Mouse (Mus musculus) R1 (cell line): ENCODE results near the gene Mfng.

Experiments
- DNase-seq: peaks from one replicate; pipeline ENCODE4 v3.0.0-alpha.2; 2018; ENCODE audit warnings: low read depth, low spot score

The Mfng gene

DNA sequence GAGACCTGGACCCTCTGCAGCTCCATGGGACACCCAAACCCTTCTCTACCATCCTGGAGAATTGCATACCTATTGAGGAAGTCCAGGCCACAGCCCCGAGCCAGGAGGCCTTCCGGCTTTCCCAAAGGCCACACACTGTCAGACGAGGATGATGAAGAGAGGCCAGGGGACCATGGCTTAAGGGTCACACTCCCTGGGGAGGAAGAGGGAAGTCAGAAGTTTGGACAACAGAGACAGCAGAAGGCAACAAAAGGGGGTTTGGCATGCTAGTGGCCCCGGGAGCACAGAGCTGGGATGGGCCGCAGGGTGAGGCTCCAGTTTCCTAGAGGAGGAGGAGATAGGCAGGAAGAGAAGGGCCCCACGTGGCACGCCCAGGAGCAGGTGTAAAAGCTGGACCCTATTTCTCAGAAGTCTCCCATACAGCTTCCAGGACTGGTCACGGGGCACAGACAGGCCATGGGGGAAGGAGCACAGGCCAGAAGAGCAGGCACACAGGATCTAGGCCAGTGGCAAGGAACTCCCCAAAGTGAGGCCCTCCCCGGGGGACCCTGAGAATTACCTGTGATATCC, 14.1 kb upstream of the Mfng start:
- DNase-seq: no peak

DNA sequence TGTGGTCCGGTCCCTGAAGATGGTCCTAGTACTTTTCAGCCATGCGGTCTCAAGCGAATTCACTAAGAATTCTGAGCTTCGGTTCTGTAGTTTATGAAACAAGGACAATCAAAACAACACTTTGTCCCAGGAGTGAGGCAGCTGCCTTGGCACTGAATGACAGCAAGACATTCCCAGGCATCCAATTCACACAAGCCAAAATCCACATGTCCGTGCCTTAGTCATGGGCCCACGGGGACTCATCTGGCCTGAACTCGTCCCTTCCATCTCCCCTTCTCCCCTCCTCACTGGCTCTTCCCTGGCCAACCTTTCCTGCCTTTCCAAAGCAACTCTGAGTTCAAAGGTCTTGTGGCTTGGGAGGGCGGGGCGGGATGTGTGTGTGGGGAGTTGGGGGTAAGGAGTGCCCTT, 13.1 kb upstream of the Mfng start:
- no peak for DNase-seq

DNA sequence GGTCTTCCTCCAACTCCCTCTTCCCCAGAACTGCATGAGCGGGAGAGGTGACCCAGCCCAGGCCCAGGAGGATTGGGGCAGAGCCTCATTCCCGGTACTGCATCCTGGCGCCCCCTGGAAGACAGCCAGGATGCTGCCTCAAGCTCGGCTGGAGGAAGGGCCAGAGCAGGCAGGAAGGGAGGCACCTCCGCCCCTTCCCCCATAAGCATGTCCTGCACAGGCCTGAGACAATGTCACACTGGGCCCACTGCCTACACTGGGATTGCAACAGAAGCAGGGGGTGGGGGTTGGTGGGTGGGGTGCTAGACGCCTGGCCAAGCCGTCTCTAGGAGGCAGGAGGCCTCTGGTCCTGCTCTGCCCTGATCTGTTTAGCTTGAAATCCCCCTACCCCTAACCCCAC, 12.7 kb upstream of the Mfng start:
- DNase-seq: no peak

DNA sequence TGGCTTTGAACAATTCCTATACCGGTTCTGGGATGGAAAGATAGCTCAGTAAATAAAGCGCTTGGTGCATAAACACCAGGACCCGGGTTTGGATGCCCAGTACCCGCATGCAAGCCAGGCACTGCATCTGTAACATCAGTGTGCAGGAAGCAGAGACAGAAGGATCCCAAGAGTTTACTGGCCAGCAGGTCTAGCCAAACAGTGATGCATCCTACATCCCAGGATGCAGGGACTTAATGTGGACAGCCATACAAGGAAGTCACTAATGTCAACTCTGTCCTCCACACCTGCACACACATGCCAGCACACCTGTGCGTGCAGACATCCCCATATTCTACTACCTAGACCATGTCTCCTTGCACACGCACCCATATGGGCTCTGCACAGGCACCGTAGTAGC, 12.0 kb upstream of the Mfng start:
- DNase-seq: no peak

DNA sequence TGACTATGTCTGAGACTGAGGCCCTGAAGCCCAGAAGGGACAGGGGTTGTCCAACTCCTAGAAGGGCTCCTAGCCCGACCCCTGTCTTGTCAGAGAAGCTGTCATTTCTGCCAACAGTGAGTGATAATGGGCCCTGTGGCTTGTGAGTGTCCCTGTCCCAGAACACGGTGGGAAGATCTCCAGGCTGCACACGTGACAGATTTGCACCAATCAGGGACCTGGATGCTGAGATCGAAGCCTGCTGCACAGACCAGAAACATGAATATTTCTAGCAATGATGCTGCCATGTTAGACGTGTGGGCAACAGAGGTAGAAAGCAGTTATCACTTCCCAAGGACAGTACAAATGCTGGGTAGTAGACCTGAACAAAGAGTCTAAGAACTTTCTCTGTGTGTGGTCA, 11.2 kb upstream of the Mfng start:
- DNase-seq: no peak

DNA sequence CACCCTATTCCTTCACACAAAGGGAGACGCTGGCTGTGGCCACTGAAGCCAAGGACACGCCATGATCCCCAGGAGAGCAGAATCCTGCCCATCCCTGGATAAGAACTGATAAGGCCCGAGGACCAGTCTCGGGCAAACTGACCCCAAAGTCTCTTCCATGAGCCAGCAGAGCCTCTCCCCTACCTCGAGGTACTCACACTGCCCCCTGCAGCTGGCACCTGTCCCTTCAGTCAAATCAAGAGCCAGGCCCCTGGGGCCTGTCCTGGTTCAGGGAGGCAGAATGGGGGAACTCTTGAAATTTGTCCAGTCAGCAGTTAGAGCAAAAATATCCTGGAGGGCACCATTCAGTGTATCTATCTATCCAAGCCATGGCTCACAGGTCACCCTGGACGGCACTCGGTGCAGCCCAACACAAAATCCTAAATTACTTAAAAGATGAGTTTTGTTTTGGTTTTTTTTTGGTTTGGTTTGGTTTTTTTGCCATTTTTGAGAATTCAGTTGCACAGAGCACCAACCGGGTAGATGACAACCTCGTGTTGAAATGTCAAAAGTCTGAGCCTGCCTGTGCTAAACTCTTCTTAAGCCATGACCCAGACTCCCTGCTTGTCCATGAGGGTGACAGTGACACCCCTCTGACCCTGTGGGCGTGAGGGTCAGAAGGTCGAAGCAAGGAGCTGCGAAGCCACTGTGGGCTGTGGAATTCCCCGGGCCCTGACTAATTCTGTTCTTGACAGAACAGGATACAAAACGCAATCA, 9.3 kb upstream of the Mfng start:
- DNase-seq: no peak

DNA sequence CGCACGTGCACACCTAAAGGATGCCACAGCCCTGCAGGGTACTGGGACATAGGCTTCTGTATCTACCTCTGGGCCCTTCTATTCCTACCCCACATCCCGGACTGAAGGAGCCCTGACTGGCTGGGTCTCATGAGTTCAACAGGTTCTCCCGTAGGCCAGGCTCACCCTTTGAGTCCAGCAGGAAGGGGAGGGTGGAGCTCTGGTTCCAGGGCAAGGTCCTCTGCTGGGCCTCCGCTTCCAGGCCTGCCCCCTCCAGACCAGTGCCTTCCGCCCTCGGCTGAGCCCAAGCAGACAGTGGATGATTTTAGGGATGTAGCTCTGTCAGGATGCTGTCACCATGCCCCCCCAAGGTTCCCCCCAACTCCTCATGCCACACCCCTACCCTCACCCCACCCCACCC, 7.6 kb upstream of the Mfng start:
- DNase-seq: no peak

DNA sequence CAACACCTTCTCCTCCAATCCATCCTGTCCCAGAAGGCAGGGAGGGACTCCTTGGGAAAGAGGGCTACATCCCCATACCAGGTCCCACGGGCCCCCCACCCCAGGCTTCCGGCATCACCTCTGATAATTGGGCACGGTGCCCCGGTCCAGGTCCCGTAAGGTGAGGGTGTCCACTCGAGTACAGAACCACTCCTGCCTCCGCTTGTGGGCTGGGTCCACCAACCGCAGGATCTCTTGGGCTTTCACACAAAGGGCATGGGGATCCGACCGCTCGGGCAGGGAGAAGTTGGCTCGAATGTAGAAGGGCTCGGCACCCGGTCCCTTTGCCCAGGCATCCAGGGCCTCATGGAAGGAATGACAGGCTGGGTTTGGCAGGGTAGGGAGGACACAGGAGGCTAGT, 7.1 kb upstream of the Mfng start:
- no peak for DNase-seq

DNA sequence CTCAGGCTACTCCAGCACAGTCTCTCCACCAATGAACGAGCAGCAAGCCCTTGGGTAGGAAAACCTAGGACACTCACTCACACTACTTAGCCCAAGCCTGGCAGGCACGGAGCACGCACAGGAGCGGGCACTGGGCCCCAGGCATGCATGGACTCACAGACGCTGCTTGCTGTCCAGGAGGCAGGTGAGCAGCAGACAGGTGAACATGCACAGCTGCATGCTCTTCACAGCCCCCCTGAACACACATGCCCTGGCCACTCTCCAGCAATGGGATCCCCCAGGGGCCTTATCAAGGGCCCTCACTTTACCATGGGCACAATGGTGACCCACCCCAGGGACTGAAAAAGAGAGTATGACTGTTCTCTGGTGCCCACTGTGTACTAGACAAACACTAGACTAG, 6.4 kb upstream of the Mfng start:
- DNase-seq: no peak

DNA sequence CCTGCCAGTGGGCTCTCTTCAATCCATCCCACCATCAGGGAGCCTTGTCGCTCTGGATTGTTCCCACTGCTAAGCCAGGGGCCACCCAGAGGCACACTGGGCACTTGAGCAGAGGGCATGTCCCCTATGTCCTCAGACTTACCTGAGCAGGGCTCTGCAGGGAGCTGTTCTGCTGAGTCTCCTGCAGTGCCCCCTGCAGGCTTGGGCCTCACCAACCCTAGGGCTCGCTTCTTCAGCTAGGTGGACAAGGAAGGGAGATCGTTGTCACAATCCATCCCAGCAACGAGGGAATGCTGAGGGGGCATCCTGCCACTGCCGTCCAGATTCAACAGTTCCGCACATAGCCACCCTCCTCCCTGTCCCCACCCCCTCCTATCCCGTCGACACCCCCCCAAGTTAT, 6.0 kb upstream of the Mfng start:
- DNase-seq: no peak

DNA sequence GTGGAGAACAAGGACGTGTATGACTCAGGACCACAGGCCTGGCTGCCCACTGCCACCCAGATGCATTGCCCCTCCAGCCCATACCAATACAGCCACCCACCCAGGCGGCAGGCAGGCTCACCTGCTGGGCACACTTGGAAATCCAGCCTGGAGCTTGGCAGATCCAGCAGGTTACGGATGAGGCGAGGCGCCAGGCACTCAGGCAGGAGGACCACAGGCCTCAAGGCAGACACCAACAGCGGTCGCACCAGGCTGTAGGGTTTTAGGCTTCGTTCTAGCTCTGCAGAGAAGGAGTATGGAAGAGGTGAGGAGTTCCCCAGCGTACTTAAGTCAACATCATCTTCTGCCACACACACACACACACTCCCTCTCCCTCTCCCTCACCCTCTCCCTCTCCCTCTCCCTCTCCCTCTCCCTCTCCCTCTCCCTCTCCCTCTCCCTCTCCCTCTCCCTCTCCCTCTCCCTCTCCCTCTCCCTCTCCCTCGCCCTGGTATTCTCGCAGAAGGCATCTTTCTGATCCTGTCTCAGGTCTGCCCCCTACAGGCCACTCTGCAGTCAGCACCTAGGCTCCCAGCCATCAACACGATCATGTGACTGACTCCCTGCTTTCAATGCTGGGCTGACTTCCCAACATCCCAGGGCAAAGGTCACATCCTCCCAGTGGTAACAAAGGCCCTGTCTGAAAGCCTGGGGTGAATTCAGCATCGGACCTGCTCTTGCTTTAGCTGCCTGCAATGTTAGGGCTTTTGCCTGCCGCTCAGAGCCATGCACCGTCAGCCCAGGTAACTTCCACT, 5.0 kb upstream of the Mfng start:
- peak; percentile 94 for DNase-seq

DNA sequence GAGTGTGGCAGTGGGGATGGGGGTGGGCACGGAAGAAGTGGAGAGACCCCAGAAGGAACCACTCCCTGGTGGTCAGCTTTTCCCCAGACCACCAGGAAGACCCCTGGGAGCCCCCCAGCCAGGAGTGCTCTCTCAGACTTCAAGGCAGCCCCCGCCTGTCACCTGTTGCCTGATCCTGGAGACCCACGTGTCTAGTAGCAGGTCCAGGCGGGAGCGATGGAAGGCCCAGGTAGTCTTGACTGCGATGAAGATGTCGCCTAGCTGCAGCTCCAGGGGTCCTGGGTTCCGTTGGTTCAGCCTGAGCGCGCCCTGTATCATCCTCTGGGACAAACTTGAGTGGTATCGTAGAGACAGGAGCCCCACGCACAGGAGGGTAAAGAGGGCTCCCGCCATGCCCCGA, 419 bp downstream of the Mfng start:
- DNase-seq: no peak

DNA sequence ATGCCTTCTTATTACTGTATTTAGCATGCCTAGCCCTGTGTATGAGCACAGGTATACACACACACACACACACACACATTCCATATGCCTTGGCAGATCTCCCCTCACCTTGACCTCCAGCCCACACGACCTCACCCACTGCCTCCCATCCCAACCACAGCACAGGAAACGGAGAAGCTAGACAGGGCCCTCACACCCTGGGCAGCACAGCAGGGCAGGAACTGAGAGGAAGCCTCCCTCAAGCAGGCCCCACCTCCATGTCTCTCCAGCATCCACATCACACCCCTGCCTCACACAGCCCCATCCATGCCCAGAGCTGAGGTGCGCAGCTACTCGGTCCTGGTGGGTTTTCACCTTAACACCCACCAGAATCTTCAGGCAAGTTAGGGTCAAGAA, 909 bp downstream of the Mfng start:
- DNase-seq: no peak

DNA sequence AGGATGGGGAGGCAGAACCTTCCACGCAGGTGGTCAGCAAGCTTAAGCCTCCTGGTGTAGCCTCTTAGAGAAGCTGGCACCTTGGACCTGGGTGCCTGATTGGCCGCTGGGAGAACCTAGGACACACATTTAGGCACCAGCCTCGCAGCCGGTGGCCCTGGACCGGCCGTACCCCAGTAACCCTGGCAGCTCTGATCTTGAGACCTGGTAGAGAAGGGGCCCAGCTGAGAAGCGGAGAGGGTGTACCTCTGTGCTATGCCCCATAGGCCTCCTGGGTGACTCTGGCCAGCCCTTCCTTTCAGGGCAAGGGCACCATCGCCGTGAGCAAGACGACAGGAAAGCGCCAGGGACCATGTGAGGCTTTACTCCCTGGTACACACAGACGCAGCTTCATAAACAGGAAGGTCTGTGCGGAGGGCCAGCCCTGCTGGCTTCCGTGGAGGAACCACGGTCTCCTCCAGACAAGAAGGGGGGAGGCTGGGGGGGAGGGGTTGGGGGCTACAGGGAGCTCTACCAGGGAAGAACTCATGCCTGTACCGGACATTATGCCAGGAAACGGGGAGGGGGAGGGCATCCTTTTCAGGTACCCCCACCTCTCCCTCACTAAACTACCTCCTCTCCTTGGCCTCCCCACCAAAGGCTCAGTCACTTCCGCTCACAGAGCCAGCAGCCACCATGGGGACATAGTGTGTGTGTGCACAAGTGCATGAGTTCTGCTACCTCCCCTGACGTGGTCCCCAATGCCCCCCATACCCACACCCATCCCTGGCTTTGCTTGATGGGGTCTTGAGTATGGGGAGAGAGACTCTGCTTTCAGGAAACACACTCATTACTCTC, 1.5 kb downstream of the Mfng start:
- no peak for DNase-seq

DNA sequence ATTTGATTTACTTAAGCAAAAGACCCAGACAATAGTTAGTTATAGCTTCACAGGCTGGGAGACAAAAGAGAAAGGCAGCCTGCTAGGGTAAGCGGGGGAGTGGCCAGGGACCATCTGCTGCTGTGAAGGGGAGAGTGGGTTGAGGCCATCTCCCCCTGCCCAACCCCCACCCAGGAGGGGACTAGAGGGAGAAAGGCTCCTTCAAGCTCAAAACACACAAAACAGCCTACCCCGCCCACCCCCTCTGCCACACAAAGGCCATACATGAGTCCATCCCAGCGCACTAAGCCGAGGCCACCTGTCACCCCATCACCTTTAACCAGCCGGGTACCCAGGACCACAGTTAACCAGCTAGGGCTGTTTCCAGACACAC, 2.3 kb downstream of the Mfng start:
- peak; percentile 34 for DNase-seq

DNA sequence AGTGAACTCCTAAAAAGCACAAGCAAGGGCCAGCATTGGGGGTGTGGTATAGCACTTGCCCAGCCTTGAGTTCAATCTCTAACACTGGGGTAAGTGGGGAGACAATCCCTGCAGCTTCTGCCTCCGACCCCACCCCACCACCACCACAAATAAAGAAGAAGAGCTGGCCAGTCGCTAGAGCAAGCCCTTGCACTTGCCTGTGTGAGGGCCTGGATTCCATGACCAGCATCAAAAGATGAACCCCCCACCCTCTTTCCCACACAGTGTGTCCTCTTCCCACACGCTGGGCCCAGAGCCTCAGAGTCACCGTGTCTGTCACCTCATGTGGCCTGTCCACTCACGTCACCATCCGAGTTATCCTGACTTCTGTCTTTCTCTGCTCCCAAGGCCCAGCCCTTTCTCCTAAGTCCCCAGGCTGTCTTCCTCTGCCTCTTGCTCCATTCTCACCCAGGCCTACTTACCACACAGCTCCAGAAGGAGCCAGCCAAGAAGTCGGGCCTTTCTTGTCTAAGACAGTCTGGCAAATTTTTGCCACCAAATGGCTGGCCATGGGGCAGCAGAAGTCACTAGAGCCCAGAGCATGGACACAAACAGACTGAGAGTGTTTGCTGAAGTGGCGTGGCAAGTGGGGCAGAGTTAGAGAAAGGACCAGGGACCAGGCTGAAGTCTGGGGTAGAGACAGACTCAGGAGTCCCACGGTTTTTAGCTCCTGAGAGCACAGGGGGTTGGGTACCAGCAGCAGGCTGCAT, 2.9 kb downstream of the Mfng start:
- no peak for DNase-seq

DNA sequence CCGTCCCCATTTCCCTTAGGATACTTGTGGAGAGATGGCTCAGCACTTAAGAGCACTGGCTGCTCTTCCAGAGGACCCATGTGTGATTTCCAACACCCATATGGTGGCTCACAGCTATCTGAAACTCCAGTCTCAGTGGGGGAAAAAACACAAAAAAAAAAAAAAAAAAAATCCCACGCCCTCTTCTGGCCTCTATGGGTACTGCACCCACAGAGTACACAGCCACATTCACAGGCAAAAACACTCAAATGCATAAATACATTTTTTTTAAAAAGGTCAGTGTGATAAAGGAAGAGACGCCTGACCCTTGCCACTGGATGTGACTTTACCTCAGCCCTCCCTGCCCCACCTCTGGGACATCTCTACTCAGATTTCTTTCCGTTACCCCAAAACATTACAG, 4.2 kb downstream of the Mfng start:
- DNase-seq: no peak

DNA sequence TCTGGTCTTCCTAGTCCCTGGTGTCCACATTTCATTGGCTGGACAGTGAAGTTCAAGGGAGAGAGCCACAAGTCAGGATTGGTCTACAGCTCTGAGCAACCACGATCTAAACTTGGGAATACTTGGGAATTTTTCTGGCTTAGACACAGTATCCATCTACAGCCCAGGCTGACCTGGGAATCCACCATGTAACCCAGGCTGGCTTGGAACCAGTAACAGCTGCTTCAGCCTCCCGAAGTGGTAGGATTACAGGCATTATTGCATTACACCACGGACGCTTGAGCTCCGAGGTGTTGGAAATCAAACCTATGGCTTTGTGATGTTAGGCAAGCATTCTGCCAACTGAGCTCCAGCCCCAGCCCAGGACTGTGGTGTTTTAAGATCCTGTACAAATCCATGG, 9.6 kb downstream of the Mfng start:
- no peak for DNase-seq

DNA sequence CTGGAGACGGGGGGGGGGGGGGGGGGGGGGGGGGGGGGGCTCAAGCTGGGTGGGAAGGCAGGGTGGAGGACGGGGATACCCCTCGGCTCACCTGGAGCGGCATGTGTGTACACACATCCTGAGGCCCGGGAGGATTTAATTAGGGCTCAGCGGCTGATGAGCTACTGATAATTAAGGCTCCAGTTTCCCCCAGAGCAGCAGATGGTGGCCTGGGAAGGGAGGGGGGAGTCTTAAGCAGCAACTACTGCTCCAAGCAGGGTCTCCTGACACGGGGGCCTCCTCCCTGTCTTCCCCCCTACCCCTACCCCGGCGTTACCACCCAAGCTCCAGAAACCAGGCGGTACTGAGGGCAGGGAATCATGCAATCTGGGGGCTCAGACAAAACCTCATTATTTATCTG, 10.1 kb downstream of the Mfng start:
- no peak for DNase-seq

DNA sequence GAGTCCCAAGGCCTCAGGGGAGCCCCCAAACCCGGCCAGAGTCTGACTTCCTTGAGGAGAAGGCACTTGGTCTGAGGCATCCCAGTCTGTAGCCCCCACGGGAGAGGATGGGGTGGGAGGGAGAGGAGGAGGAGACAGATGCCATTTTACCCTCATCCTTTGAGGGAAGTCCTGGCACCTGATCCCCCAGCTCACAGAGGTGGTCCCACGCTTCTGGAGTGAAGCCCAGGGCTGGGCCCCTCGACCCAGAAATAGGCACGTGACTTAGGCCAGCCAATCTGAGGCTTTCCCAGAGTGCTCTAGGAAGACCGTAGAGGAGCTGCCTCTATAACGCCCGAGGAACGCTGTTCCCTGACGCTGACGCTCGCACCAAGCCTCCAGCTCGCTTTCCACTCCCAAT, 12.2 kb downstream of the Mfng start:
- DNase-seq: no peak

DNA sequence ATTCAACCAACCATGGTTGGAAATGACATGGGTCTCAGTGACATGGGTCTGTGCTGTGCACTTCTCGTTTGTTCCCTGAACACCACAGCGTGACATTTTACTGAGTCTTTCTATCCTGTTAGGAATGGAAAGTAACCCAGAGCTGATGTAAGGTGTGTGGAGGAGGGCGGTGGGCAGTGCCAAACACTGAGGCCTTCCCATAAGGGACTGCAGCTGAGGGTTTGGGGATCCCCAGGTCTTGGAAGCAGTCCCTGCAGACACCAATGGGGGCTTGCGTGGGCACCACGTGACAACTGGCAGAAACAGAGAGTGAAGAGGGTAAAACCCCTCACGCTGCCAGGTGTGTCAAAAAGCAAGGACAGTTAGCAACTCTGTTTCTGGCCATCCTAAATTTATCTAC, 15.1 kb downstream of the Mfng start:
- DNase-seq: no peak
